Mouse (Mus musculus) hindbrain, embryonic 12.5 days (tissue): ENCODE measurements around the gene Heatr5a. TPM values are rescaled to one million over a fixed set of nuclear protein-coding genes. Genes with fewer than 3 reads are reported as not detected.

Source experiments
- ATAC-seq: fragments of 200-750 bp; cut with Nextera tagmentation; 2 replicates; pipeline ENCODE4 v1.8.0; 2017; ENCODE audit warnings: moderate TSS enrichment; ENCODE audit not compliant: low FRiP score
- H3K27ac ChIP-seq: fragments of 300-500 bp; sonication (generic); 2 replicates; pipeline ENCODE4 v1.5.1; 2016; ENCODE audit warnings: mild to moderate bottlenecking
- H3K27me3 ChIP-seq: fragments of 300-500 bp; sonication (generic); 2 replicates; pipeline ENCODE4 v1.6.1; 2016; ENCODE audit warnings: mild to moderate bottlenecking
- H3K36me3 ChIP-seq: fragments of 300-500 bp; sonication (generic); 2 replicates; pipeline ENCODE4 v1.6.1; 2016; ENCODE audit warnings: mild to moderate bottlenecking
- H3K4me1 ChIP-seq: fragments of 300-500 bp; sonication (generic); 2 replicates; pipeline ENCODE4 v1.6.1; 2016
- H3K4me2 ChIP-seq: fragments of 300-500 bp; sonication (generic); replicated peaks from 2 replicates; pipeline ENCODE4 v1.6.1; 2016; ENCODE audit warnings: mild to moderate bottlenecking
- H3K4me3 ChIP-seq: fragments of 300-500 bp; sonication (generic); 2 replicates; pipeline ENCODE4 v1.5.1; 2016; ENCODE audit warnings: mild to moderate bottlenecking
- H3K9ac ChIP-seq: fragments of 300-500 bp; sonication (generic); 2 replicates; pipeline ENCODE4 v1.6.1; 2016; ENCODE audit warnings: mild to moderate bottlenecking, moderate library complexity
- H3K9me3 ChIP-seq: fragments of 300-500 bp; sonication (generic); replicated peaks from 2 replicates; pipeline ENCODE4 v1.6.1; 2016; ENCODE audit warnings: mild to moderate bottlenecking
- WGBS: fragments of 180-500 bp; shearing (Covaris S2); methylation state at CpG from one replicate; pipeline ENCODE4 v1.1.7; 2016; 5-methylcytosine and 5-hydroxymethylcytosine counted together
- polyA plus RNA-seq: library from polyadenylated mRNA; unstranded; fragments of >200 nt; fragmentation: Nextera tagmentation; extraction: Ambion mirVana; gene quantifications from 2 replicates; pipeline ENCODE4 v1.2.1, GENCODE M21; 2016

The Heatr5a gene
- polyA plus RNA-seq, 1 experiment from 2014 or later, result 12.7 TPM

DNA sequence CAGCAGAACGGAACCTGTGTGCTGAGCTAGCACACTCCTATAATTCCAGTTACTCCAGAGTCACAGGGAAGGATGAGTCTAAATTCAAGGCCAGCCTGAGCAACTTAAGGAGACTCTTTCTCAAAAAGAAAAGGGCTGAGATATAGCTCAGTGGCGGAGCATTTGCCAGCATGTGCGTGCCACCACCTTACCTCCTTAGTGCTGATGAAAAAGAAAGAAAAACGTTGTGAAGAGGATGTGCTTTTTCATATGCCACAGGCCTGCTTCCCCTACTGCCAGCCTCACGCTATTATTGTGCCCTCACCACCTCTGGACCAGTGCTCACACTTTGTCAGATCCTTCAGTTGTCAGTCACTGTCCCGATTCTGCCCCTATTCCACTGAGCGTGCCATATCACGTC, 104.0 kb downstream of the Heatr5a start:
- Histone ChIP-seq H3K4me3 (no peak overlapping the region), H3K4me1 (peaks cover 20% of the 10 kb centered on the region), H3K27ac (no peak overlapping the region), H3K9ac (no peak overlapping the region), H3K4me2 (no peak overlapping the region), H3K27me3 (peaks cover 20% of the 10 kb centered on the region), H3K36me3 (no peaks in the 10 kb centered on the region), H3K9me3 (no peaks in the 10 kb centered on the region)
- 82% methylated on average over 8 of the region's 8 CpGs for WGBS
- no peak for ATAC-seq

DNA sequence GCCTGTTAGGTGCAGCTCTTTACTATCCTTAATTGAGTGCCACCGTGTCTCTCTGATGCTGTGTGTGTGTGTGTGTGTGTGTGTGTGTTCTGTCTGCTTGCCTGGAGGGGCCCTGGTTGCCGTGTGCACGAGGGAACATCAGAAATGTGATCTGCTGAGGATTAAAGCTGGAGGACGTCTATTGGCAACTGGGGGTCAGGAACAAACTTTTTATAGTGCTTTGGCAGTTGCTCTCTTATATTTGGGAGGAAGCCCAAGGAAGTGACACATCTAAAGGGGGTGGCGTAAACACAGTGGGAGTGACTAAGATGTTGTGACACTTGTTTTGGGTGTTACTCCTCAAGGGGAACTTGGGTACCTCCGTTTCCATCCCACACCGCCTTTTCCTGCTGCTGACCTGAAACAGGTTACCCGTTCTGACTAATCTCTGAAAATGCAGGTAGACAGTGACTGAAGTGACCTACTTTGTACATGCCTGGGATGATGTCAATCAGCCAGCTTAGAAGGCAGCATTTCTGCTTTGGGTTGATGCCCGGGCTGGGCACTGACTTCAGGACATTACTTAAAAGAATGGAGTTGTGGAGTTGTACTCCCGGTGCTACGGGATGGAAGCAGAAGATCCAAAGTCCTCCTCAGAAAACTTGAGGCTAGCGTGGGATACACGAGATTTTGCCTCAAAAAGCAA, 104.8 kb downstream of the Heatr5a start:
- ATAC-seq, result no peak
- H3K9ac ChIP-seq, result no peak overlapping the region
- 67% methylated on average over 13 of the region's 13 CpGs for WGBS

DNA sequence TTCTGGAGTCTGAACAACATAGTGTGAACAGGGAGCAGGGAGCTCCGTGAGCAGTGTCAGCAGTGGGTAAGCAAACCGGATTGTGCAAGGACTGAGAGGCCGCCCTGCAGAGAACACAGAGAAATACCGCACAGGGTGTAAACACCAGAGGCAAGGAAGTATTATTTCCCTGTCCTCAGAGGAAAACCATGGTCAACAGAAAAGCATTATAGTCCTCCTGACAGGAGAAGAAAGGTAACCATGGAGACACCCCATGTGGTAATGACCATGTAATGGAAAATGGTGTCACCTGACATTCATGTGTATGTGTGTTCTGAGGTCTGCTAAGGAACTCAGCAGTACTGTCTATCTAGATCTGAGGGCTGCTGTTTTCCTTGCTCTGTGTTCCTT, 105.3 kb downstream of the Heatr5a start:
- H3K4me3 ChIP-seq, result no peak overlapping the region
- H3K36me3 ChIP-seq, result no peaks in the 10 kb centered on the region
- peaks cover 20% of the 10 kb centered on the region for H3K27me3 ChIP-seq
- peak; percentile 87 for ATAC-seq
- peak overlapping the region; percentile 44; the same call in 1 of the 2 replicates for H3K27ac ChIP-seq
- WGBS, result 11% methylated on average over 4 of the region's 4 CpGs
- peak overlapping the region; percentile 24 for H3K4me2 ChIP-seq
- H3K9ac ChIP-seq, result no peak overlapping the region
- no peaks in the 10 kb centered on the region for H3K9me3 ChIP-seq
- peaks cover 20% of the 10 kb centered on the region for H3K4me1 ChIP-seq

More for the DNA sequence above, 104.8 kb downstream of the Heatr5a start:
- Histone ChIP-seq H3K4me2 (no peak overlapping the region), H3K9me3 (no peaks in the 10 kb centered on the region), H3K4me1 (peaks cover 20% of the 10 kb centered on the region), H3K27ac (peak overlapping the region; percentile 44; the same call in 1 of the 2 replicates), H3K27me3 (peaks cover 20% of the 10 kb centered on the region), H3K4me3 (no peak overlapping the region), H3K36me3 (no peaks in the 10 kb centered on the region)

- no peaks in the 10 kb centered on the region for H3K36me3 ChIP-seq
- H3K4me3 ChIP-seq, result no peak overlapping the region
- H3K27ac ChIP-seq, result 0 out of 2 replicates have a peak overlapping the region, but pooled peaks have one; percentile 17
- no peaks in the 10 kb centered on the region for H3K9me3 ChIP-seq
- no peak overlapping the region for H3K9ac ChIP-seq
- 48% methylated on average over 9 of the region's 9 CpGs for WGBS
- no peak for ATAC-seq
- peak overlapping the region; percentile 24 for H3K4me2 ChIP-seq
- H3K27me3 ChIP-seq, result peaks cover 20% of the 10 kb centered on the region
- peaks cover 20% of the 10 kb centered on the region for H3K4me1 ChIP-seq
These were observed 105.9 kb downstream of the Heatr5a start for GRCm38 (mm10) chr12:51865061-51865789.

- Histone ChIP-seq H3K4me2 (no peak overlapping the region), H3K4me3 (no peak overlapping the region), H3K9ac (no peak overlapping the region), H3K27me3 (peaks cover 16% of the 10 kb centered on the region), H3K36me3 (no peaks in the 10 kb centered on the region), H3K4me1 (peaks cover 20% of the 10 kb centered on the region), H3K27ac (no peak overlapping the region), H3K9me3 (no peaks in the 10 kb centered on the region)
- 93% methylated on average over 14 of the region's 14 CpGs for WGBS
- ATAC-seq, result no peak
These were observed 107.8 kb downstream of the Heatr5a start for GRCm38 (mm10) chr12:51863116-51864002.

- Histone ChIP-seq H3K4me2 (no peak overlapping the region), H3K9me3 (no peaks in the 10 kb centered on the region), H3K4me1 (no peaks in the 10 kb centered on the region), H3K27me3 (peaks cover 4% of the 10 kb centered on the region; the same call in 1 of the 2 replicates), H3K27ac (no peak overlapping the region), H3K36me3 (no peaks in the 10 kb centered on the region), H3K4me3 (no peak overlapping the region), H3K9ac (no peak overlapping the region)
- ATAC-seq, result no peak
- 72% methylated on average over 13 of the region's 13 CpGs for WGBS
These were observed 112.7 kb downstream of the Heatr5a start for GRCm38 (mm10) chr12:51858134-51859028.

DNA sequence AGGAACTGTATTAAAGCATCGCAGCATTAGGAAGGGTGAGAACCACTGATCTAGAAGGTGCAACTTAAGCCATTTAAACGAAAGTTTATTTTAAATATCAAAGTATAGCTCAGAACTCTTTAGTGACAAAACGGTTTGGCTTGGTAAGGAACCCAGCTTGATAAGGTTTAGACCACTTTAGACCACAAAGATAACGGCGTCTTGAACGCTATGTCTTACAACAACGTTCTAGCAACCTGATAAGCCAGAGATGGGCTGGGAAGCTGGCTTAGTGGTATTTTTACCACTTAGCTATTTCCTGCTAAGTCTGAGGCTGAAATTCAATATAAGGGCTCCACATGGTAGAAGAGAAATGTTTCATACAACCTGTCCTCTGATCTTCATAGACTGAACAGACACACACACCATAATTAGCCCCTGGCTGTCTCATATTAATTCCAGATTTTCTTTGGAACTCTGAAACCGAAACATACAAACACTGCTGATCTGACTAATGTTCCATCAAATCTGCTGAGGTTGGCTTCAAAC, 114.3 kb downstream of the Heatr5a start:
- no peaks in the 10 kb centered on the region for H3K36me3 ChIP-seq
- 90% methylated on average over 8 of the region's 8 CpGs for WGBS
- no peak overlapping the region for H3K27ac ChIP-seq
- H3K4me3 ChIP-seq, result no peak overlapping the region
- H3K4me1 ChIP-seq, result no peaks in the 10 kb centered on the region
- no peak overlapping the region for H3K4me2 ChIP-seq
- H3K27me3 ChIP-seq, result no peaks in the 10 kb centered on the region
- H3K9me3 ChIP-seq, result no peaks in the 10 kb centered on the region
- H3K9ac ChIP-seq, result no peak overlapping the region
- no peak for ATAC-seq

GRCm38 (mm10) chr12:51855872-51856271, 115.2 kb downstream of the Heatr5a start:
- Histone ChIP-seq H3K9me3 (no peaks in the 10 kb centered on the region), H3K9ac (no peak overlapping the region), H3K4me3 (no peak overlapping the region), H3K36me3 (no peaks in the 10 kb centered on the region), H3K27me3 (no peaks in the 10 kb centered on the region), H3K4me2 (no peak overlapping the region), H3K4me1 (no peaks in the 10 kb centered on the region), H3K27ac (no peak overlapping the region)
- 86% methylated on average over 2 of the region's 2 CpGs for WGBS
- no peak for ATAC-seq

GRCm38 (mm10) chr12:51855453-51855852, 115.7 kb downstream of the Heatr5a start:
- no peak for ATAC-seq

DNA sequence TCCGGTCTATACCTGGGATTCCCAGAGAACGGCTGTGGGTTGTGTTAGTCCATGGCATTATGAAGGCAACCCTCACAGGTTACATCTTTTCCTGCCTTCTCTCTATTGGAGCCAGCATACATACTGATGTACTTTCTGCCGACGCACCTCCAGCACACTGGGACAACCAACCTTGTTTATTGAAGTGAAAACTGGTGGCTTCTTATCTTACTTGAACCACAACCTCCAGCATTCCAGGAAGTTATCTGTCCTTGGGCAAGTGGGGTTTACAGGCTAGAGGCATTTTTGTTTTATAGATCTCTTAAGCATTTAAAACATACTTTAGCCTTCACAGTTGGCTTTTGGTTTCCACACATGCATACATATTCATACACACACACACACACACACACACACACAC, 119.5 kb downstream of the Heatr5a start:
- no peaks in the 10 kb centered on the region for H3K36me3 ChIP-seq
- no peak overlapping the region for H3K4me3 ChIP-seq
- H3K27ac ChIP-seq, result no peak overlapping the region
- 92% methylated on average over 4 of the region's 4 CpGs for WGBS
- no peaks in the 10 kb centered on the region for H3K9me3 ChIP-seq
- H3K4me2 ChIP-seq, result no peak overlapping the region
- H3K27me3 ChIP-seq, result no peaks in the 10 kb centered on the region
- no peak overlapping the region for H3K9ac ChIP-seq
- no peaks in the 10 kb centered on the region for H3K4me1 ChIP-seq
- no peak for ATAC-seq

More at GRCm38 (mm10) chr12:51855453-51855852, 115.7 kb downstream of the Heatr5a start:
- H3K4me3 ChIP-seq, result no peak overlapping the region
- H3K9ac ChIP-seq, result no peak overlapping the region
- H3K27me3 ChIP-seq, result no peaks in the 10 kb centered on the region
- no peak overlapping the region for H3K27ac ChIP-seq
- no peaks in the 10 kb centered on the region for H3K36me3 ChIP-seq
- no peaks in the 10 kb centered on the region for H3K4me1 ChIP-seq
- 79% methylated on average over 7 of the region's 7 CpGs for WGBS
- no peaks in the 10 kb centered on the region for H3K9me3 ChIP-seq
- no peak overlapping the region for H3K4me2 ChIP-seq

- Histone ChIP-seq H3K36me3 (no peaks in the 10 kb centered on the region), H3K9me3 (no peaks in the 10 kb centered on the region), H3K4me2 (no peak overlapping the region), H3K27me3 (no peaks in the 10 kb centered on the region), H3K4me3 (no peak overlapping the region), H3K27ac (no peak overlapping the region), H3K9ac (no peak overlapping the region), H3K4me1 (no peaks in the 10 kb centered on the region)
- 93% methylated on average over 3 of the region's 3 CpGs for WGBS
- no peak for ATAC-seq
These were observed 120.0 kb downstream of the Heatr5a start for GRCm38 (mm10) chr12:51851155-51851554.
